Mouse (Mus musculus): ENCODE results near the gene Duox1. TPM values are rescaled to one million over a fixed set of nuclear protein-coding genes. Genes with fewer than 3 reads are reported as not detected.
"Not testable (repeated sequence)": the region's sequence is repeated elsewhere in the genome, so short reads cannot be mapped to it uniquely, and the experiment has no call there.

Gene Duox1
- polyA plus RNA-seq, 1 experiment from 2014 or later: 0.04 TPM

DNA sequence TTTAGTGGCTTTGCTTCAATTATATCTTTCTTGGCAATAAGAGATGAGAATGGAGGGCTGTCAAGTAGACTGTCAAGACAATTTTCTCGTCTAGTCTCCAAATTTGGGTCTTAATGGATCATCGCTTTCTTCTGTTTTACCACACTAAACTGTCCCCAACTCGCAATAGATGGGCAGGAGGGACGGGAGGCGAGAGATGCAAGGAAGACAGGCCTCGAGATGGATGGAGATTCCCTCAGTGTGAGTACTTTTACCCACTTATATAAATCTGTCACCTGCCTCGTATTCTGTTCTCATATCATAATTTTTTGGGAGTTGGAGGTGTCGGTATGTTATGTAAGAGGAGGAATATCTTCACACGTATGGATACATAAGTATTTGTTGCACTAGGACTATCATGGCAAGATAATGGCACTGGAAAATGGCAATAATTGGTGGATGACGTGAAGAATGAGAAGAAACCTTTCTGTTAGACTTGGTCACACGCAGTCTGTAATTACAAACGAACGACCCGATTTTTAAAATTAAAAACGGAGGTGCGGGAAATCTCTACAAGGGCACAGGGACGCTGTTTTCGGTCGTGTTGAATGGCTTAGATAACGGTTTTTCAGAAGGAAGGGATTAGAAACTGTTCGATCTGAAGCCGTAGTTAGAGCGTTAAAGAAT is 59.3 kb downstream of the Duox1 start:
- H3K27ac ChIP-seq: peak overlapping the region; percentile 80
- WGBS: 26% methylated on average over 23 of the region's 23 CpGs
- H3K9me3 ChIP-seq: no peaks in the 10 kb centered on the region
- H3K4me1 ChIP-seq (replicated peaks): peaks cover 12% of the 10 kb centered on the region
- no peaks in the 10 kb centered on the region for H3K36me3 ChIP-seq
- H3K27me3 ChIP-seq (ENCODE audit: insufficient read depth, poor library complexity, severe bottlenecking): peaks cover 19% of the 10 kb centered on the region
- peak overlapping the region; percentile 62 for H3K4me3 ChIP-seq
- no peak for DNase-seq (ENCODE audit: low spot score)

DNA sequence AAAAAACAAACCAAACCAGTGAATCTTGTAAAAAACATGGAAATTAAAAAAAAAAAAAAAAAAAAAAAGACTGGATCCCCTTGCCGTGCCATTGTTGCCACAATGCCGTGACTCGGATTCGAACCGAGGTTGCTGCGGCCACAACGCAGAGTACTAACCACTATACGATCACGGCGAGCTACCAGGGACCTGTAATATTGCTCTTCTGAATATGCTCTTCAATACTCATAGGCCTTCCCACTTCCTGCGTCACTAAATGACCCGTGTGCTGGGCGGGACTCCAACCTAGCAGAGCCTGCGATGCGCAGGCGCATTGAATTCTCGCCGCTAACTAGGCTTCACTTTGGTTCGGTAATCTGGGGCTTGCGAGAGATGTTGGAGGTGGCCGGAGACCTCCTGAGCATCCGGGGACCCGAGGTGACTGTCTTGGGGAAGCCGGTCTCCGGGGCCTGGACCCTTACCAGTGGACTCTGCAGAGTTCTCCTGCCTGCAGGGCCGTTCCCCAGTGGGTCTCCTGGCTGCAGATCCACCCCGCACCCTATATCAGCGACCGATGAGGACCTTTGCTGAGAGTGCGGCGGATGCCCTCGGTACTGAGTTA is 60.0 kb downstream of the Duox1 start:
- H3K27me3 ChIP-seq (ENCODE audit: insufficient read depth, poor library complexity, severe bottlenecking): peaks cover 12% of the 10 kb centered on the region
- WGBS: under 1% methylated on average over 32 of the region's 32 CpGs

DNA sequence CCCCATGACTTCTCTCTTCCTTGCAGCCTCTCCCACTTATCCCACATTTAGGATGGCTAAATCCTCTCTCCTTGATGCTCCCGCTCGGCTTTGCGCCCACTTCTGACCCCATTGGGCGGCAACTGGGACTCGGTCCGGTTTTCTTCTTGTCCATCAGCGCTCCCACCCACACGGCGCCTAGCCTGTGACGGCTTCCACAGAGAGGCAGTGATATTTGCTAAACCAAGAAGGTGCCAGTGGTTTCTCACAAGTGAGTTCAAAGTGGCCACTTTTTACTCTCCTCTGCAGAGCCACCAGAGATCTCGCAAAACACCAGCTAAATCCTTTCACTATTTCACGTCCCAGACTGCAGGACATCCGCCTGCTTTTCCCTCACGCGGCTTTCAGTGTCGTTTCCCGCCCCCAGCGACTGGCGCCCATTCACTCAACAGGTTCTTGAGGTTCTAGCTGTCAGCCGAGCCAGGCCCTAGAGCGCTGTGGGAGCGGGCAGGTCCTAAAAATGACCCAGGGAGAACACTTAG is 60.6 kb downstream of the Duox1 start:
- no peaks in the 10 kb centered on the region for H3K9me3 ChIP-seq
- WGBS: under 1% methylated on average over 22 of the region's 22 CpGs
- no peaks in the 10 kb centered on the region for H3K36me3 ChIP-seq
- H3K27me3 ChIP-seq (ENCODE audit: insufficient read depth, poor library complexity, severe bottlenecking): peaks cover 6% of the 10 kb centered on the region
- H3K27ac ChIP-seq: peak overlapping the region; percentile 92
- DNase-seq (ENCODE audit: low spot score): peak; percentile 74
- peak overlapping the region; percentile 62 for H3K4me3 ChIP-seq
- peaks cover 11% of the 10 kb centered on the region for H3K4me1 ChIP-seq (replicated peaks)

More for the DNA sequence above, 60.0 kb downstream of the Duox1 start:
- H3K27ac ChIP-seq: peak overlapping the region; percentile 92
- no peaks in the 10 kb centered on the region for H3K36me3 ChIP-seq
- peaks cover 7% of the 10 kb centered on the region for H3K4me1 ChIP-seq (replicated peaks)
- no peaks in the 10 kb centered on the region for H3K9me3 ChIP-seq
- H3K4me3 ChIP-seq: peak overlapping the region; percentile 62
- peak; percentile 96 for DNase-seq (ENCODE audit: low spot score)

DNA sequence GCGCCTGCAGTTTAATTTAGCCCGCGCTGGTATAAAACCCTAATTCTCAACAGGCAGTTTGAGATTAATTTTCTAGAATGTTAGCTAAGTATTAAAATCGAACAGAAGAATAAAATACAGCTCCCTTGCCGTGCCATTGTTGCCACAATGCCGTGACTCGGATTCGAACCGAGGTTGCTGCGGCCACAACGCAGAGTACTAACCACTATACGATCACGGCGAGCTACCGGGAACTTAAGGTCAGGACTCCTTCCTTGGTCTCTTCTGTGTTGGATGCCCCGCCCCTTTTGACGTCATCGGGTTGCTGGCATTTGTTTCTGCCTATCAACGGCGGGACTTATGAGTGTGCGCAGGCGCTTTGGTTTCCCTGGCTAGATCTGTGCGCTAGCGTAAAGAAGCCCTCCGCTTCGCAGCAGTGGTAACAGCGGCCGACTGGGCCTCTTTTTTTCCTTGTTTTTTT is 61.8 kb downstream of the Duox1 start:
- H3K27me3 ChIP-seq (ENCODE audit: insufficient read depth, poor library complexity, severe bottlenecking): peaks cover 1% of the 10 kb centered on the region; the same call in 1 of the 2 replicates
- no peaks in the 10 kb centered on the region for H3K9me3 ChIP-seq
- no peaks in the 10 kb centered on the region for H3K36me3 ChIP-seq
- WGBS: under 1% methylated on average over 28 of the region's 28 CpGs
- H3K27ac ChIP-seq: peak overlapping the region; percentile 93
- H3K4me1 ChIP-seq (replicated peaks): peaks cover 11% of the 10 kb centered on the region
- DNase-seq (ENCODE audit: low spot score): peak; percentile 96
- H3K4me3 ChIP-seq: peak overlapping the region; percentile 70

DNA sequence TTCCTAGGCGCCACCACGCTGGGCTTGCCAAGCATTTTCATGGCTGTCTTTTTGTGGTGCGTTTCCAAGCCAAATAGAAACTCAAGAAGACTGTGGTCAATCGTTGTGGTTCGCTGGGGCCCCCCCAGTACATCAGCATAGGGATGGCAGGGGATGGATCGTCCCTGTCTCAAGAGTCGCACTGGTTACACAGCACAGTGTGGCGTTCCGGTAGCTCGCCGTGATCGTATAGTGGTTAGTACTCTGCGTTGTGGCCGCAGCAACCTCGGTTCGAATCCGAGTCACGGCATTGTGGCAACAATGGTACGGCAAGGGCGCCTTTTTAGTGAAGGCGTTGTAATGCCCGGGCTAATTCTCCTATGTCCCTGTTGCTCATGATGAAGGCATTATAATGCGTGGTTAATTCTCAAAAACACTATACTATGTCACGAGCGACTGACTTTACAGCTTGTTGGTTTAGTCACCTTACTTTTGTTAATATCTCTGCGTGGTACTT is 62.3 kb downstream of the Duox1 start:
- H3K27ac ChIP-seq: peak overlapping the region; percentile 93
- DNase-seq (ENCODE audit: low spot score): peak; percentile 88
- peak overlapping the region; percentile 70 for H3K4me3 ChIP-seq
- H3K9me3 ChIP-seq: no peaks in the 10 kb centered on the region
- under 1% methylated on average over 26 of the region's 26 CpGs for WGBS
- no peaks in the 10 kb centered on the region for H3K27me3 ChIP-seq (ENCODE audit: insufficient read depth, poor library complexity, severe bottlenecking)
- H3K4me1 ChIP-seq (replicated peaks): peaks cover 11% of the 10 kb centered on the region
- H3K36me3 ChIP-seq: no peaks in the 10 kb centered on the region

DNA sequence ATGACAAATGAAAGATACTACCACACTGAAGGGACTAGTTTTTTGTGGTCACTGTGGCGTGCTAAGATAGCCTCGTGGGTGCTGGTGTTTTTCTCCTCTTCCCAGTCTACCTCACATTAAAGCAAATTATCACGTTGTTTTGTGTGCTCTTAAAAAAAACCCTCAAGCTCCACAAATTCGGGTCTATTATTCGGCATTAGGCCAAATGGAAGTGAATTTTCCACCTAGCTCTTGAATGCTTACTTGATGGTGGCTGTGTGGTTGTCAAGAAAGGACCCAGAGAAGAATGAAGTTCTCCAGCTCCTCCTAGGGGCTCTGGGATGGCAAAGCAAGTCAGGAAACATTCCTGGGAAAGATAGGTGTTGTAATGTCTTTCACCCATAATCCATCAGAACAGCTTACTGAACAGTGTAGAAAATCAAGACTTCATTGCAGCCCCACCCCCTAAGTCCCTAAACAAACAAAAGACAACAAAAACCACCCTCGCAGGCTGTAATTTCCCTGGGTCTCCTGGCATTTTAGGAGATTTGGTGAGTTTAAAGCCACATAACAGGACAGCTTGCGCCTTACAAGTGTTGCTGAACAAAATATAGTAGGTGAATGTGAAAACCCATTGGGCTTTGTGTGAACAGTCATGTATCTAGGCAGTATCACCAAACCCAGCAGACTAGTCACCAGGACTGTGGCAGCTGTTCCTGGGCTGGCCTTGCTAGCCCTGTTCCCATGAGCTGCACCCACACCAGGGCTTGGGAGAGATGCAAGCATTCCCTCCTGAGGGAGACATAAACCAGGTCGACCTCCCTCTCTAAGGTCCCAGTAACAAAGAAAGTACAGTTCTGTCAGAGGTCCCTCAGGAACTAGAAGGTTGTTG is 63.2 kb downstream of the Duox1 start:
- WGBS: 20% methylated on average over 8 of the region's 8 CpGs
- H3K27me3 ChIP-seq (ENCODE audit: insufficient read depth, poor library complexity, severe bottlenecking): no peaks in the 10 kb centered on the region
- no peaks in the 10 kb centered on the region for H3K36me3 ChIP-seq
- H3K4me3 ChIP-seq: peak overlapping the region; percentile 70
- peak overlapping the region; percentile 93 for H3K27ac ChIP-seq
- peaks cover 11% of the 10 kb centered on the region for H3K4me1 ChIP-seq (replicated peaks)
- no peaks in the 10 kb centered on the region for H3K9me3 ChIP-seq
- DNase-seq (ENCODE audit: low spot score): peak; percentile 51

DNA sequence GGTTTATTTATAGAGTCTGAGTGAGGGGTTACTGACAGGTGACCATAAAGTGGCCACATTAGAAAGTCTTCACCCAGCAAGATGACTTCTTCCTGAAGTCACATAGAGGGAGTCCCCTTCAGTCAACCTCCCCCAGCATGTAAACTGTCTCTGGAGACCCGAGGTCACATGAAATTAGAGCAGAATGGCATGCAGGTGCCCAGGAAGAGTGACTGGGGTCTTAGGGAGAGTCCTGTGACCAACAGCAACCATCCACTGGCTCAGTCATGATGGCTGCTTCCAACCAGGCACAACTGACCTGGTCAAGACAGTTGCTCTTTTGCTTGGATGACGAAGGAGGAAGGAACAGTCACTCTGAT is 63.8 kb downstream of the Duox1 start:
- Histone ChIP-seq H3K4me3 (no peak overlapping the region), H3K27ac (no peak overlapping the region), H3K4me1 (replicated peaks) (peaks cover 11% of the 10 kb centered on the region), H3K36me3 (no peaks in the 10 kb centered on the region), H3K9me3 (no peaks in the 10 kb centered on the region), H3K27me3 (ENCODE audit: insufficient read depth, poor library complexity, severe bottlenecking) (no peaks in the 10 kb centered on the region)
- 45% methylated on average over 2 of the region's 2 CpGs for WGBS
- no peak for DNase-seq (ENCODE audit: low spot score)

DNA sequence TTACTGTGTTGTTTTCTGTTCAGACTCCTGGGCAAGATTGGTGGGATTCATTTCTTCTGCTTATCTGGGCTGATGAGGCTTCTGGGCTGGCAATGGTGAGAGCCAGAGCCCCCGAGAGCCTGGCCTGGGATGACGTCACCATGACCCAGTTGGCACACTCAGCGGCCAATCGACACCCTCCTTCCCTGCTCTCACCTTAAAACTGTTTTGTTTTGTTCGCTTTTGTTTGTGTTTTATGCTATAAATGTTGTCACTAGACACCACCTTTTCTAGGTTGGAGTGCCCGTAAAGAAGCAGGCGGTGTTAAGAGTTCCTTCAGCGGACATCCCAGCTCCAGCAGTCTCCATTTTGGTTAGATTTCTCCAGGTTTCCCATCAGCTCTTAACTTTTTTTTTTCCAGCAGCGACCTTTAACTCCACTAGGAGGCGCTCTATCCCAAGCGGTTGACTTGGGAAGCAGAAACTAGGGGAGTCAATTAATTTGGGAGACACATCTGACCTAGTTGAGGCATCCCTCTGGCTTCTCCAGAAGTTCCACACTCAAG is 65.4 kb downstream of the Duox1 start:
- H3K4me3 ChIP-seq: peak overlapping the region; percentile 43

DNA sequence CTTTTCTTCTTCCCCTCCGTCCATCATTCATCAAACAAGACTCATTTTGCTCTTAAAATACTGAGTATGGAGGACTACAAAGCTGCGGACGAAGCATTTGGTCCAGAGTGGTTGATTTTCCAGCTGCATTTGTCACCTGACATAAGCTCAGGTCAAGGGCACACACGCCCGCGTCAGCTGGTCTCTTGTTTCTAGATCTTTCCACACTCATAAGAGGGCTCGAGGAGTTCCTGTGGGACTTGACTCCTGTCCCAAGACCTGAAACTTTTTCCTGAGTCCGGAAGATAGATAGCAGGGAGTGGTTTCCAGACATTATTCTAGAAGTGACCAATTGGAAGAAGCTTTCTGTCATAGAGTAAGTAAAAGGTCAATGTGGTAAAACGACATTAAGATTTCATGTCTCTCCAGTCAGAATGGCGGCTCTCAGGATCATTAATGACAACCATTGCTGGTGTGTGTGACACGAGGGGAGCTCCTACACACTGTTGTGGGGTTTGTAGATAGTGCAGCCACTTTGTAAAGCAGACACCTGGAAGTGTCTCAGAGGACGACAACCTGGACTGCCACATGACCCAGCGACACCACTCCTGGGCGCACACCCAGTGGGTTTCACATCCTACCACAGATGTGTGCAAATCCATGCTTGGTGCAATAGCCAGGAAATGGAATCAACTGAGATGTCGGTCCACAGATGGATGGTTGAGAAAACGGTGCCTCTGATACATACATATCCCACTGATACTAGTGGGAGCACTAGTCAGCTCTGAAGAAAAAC is 66.0 kb downstream of the Duox1 start:
- Histone ChIP-seq H3K27me3 (ENCODE audit: insufficient read depth, poor library complexity, severe bottlenecking) (no peaks in the 10 kb centered on the region), H3K4me3 (no peak overlapping the region), H3K36me3 (no peaks in the 10 kb centered on the region), H3K9me3 (no peaks in the 10 kb centered on the region), H3K4me1 (replicated peaks) (peaks cover 6% of the 10 kb centered on the region), H3K27ac (no peak overlapping the region)
- no peak for DNase-seq (ENCODE audit: low spot score)
- WGBS: 76% methylated on average over 16 of the region's 16 CpGs

More for the DNA sequence above, 65.4 kb downstream of the Duox1 start:
- H3K4me1 ChIP-seq (replicated peaks): peaks cover 11% of the 10 kb centered on the region
- DNase-seq (ENCODE audit: low spot score): peak; percentile 58
- H3K27ac ChIP-seq: peak overlapping the region; percentile 53; the same call in 1 of the 2 replicates
- H3K9me3 ChIP-seq: no peaks in the 10 kb centered on the region
- no peaks in the 10 kb centered on the region for H3K36me3 ChIP-seq
- no peaks in the 10 kb centered on the region for H3K27me3 ChIP-seq (ENCODE audit: insufficient read depth, poor library complexity, severe bottlenecking)
- 8% methylated on average over 11 of the region's 11 CpGs for WGBS

DNA sequence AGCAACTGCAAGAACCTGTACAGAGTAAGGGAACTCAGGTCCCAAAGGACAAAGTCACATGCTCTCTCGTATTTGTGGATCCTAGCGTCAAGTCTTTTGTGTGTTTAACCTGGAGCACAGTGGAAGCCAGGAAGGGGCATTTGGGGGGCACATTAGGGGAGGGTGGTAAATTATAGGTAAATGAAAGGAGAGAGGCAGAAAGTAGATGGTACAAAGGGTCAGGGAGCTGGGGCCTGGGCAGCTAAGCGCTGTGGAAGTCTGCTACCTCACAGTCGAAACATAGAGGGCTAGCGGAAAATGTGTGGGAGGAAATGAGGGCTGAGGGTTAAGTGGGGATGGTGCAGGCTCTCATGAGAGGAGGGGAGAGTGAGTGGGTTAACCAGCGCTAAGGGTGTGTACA is 66.6 kb downstream of the Duox1 start:
- H3K4me1 ChIP-seq (replicated peaks): peaks cover 6% of the 10 kb centered on the region
- H3K27me3 ChIP-seq (ENCODE audit: insufficient read depth, poor library complexity, severe bottlenecking): no peaks in the 10 kb centered on the region
- no peaks in the 10 kb centered on the region for H3K36me3 ChIP-seq
- no peak overlapping the region for H3K4me3 ChIP-seq
- DNase-seq (ENCODE audit: low spot score): no peak
- H3K9me3 ChIP-seq: no peaks in the 10 kb centered on the region
- no peak overlapping the region for H3K27ac ChIP-seq
- WGBS: 83% methylated on average over 6 of the region's 6 CpGs

DNA sequence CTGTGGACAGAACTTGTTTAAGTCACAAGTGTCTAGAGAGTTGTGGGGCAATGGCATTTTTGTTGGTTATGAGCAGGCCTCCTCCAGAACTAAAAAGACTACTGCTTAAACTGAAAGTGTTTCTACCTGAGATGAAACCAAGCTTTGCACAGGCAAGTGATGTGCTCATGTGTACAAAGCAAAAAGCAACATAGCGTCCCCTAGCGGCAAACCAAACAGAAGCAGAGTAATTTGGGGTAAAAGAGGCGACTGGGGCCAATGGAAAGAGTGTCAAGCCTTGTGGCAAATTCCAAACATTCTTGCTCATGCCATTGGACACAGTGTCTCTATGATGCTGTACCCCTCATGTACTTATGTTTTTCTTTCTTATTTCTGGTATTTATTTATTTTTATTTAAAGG is 69.6 kb downstream of the Duox1 start:
- no peak for DNase-seq (ENCODE audit: low spot score)
- Histone ChIP-seq H3K4me3 (no peak overlapping the region), H3K4me1 (replicated peaks) (peaks cover 6% of the 10 kb centered on the region), H3K27me3 (ENCODE audit: insufficient read depth, poor library complexity, severe bottlenecking) (no peaks in the 10 kb centered on the region), H3K36me3 (no peaks in the 10 kb centered on the region), H3K9me3 (no peaks in the 10 kb centered on the region), H3K27ac (no peak overlapping the region)
- whole genome bisulfite sequencing: 46% methylated on average over 3 of the region's 3 CpGs

DNA sequence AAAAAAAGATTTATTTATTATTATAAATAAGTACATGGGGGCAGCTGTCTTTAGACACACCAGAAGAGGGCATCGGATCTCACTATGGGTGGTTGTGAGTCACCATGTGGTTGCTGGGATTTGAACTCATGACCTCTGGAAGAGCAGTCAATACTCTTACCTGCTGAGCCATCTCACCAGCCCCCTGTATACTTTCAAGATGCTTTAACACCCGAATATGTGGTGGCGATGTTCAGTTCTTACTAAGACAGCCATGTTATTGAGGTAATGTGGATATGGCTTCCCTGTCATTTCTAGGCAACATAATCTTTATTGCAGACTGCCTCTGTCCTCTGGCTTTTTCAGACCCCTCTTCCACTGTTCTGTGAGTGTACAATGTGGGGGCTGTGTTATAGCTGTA is 71.7 kb downstream of the Duox1 start:
- H3K27ac ChIP-seq; H3K4me3 ChIP-seq; H3K36me3 ChIP-seq; DNase-seq (ENCODE audit: low spot score); H3K4me1 ChIP-seq (replicated peaks); H3K27me3 ChIP-seq (ENCODE audit: insufficient read depth, poor library complexity, severe bottlenecking); H3K9me3 ChIP-seq: not testable (repeated sequence)
- 94% methylated on average over 3 of the region's 3 CpGs for WGBS

Data from hindbrain, embryonic 10.5 days (tissue).